Mouse (Mus musculus) cortical plate, adult 2 months (tissue): ENCODE measurements around the gene Pabpn1l.

Source experiments
- CTCF ChIP-seq: fragments of 200-500 bp; IDR thresholded peaks from 2 replicates; pipeline ENCODE4 v1.5.1; 2011; ENCODE audit warnings: mild to moderate bottlenecking, control low read depth, low read length; ENCODE audit not compliant: insufficient read depth; ENCODE audit errors: extremely low read depth
- POLR2A ChIP-seq: fragments of 200-500 bp; IDR thresholded peaks from 2 replicates; pipeline ENCODE4 v1.6.1; 2011; ENCODE audit warnings: mild to moderate bottlenecking, low read length, control low read depth; ENCODE audit not compliant: insufficient read depth; ENCODE audit errors: extremely low read depth

GRCm38 (mm10) chr8:122638601-122639000 is 16.1 kb upstream of the Pabpn1l start:
- TF ChIP-seq CTCF: no peak
- no peak for TF ChIP-seq POLR2A
